Mouse (Mus musculus) left cerebral cortex, postnatal 14 days (tissue): Measurements from ENCODE around the gene Irgc1. TPM values are rescaled to one million over a fixed set of nuclear protein-coding genes. Genes with fewer than 3 reads are reported as not detected.
"Not testable (repeated sequence)": the region's sequence is repeated elsewhere in the genome, so short reads cannot be mapped to it uniquely, and the experiment has no call there.

ENCODE experiments used
- DNase-seq, 2 experiments: peaks; one replicate each; pipeline ENCODE4 v3.0.0; 2021 to 2022; ENCODE audit warnings: low spot score in 2 of 2, mixed read lengths in 1 of 2
- intact Hi-C: fragments of 180-260 bp; cut with DNase I; formaldehyde crosslinking; loops from one replicate; pipeline ENCODE4 v1.15.1; 2025
- total RNA-seq, 2 experiments: library from RNA; stranded (reverse); gene quantifications; 2 replicates each; pipeline ENCODE4 v1.2.3; 2021

Gene Irgc1
- total RNA-seq, 2 experiments from 2014 or later: 0.19 TPM; not detected in 1

- intact Hi-C loops: no loop called here
- DNase-seq: no peak
Measured at GRCm38 (mm10) chr7:24410123-24410522, 42.0 kb downstream of the Irgc1 start.

- intact Hi-C loops: no loop called here
- DNase-seq: no peak
Measured at GRCm38 (mm10) chr7:24408186-24408585, 43.9 kb downstream of the Irgc1 start.

GRCm38 (mm10) chr7:24406528-24407344 is 45.4 kb downstream of the Irgc1 start:
- intact Hi-C loops: no loop called here
- peak; percentile 72 to 83 for DNase-seq

- no peak for DNase-seq
- intact Hi-C loops: no loop called here
Measured at GRCm38 (mm10) chr7:24405649-24406048, 46.4 kb downstream of the Irgc1 start.

GRCm38 (mm10) chr7:24402851-24403250 is 49.2 kb downstream of the Irgc1 start:
- no peak for DNase-seq
- intact Hi-C loops: no loop called here

GRCm38 (mm10) chr7:24400489-24400888 is 51.6 kb downstream of the Irgc1 start:
- DNase-seq, intact Hi-C loops: not testable (repeated sequence)

GRCm38 (mm10) chr7:24400082-24400452 is 52.0 kb downstream of the Irgc1 start:
- DNase-seq: no peak
- intact Hi-C loops: no loop called here

GRCm38 (mm10) chr7:24399256-24400081 is 52.6 kb downstream of the Irgc1 start, which contains the start of gene Smg9:
TSS of gene Smg9 (plus strand) at chr7:24399619.
- intact Hi-C loops: no loop called here
- DNase-seq: peak; percentile 97 to 98

GRCm38 (mm10) chr7:24398364-24398913 is 53.7 kb downstream of the Irgc1 start:
- DNase-seq: no peak
- intact Hi-C loops: no loop called here

GRCm38 (mm10) chr7:24396832-24397231 is 55.3 kb downstream of the Irgc1 start:
- no peak for DNase-seq
- intact Hi-C loops: no loop called here

GRCm38 (mm10) chr7:24394475-24395161 is 57.5 kb downstream of the Irgc1 start:
- no peak for DNase-seq
- intact Hi-C loops: no loop called here

GRCm38 (mm10) chr7:24394054-24394453 is 58.0 kb downstream of the Irgc1 start:
- DNase-seq: no peak
- intact Hi-C loops: no loop called here

- no peak for DNase-seq
- intact Hi-C loops: no loop called here
Measured at GRCm38 (mm10) chr7:24391687-24392086, 60.4 kb downstream of the Irgc1 start.

GRCm38 (mm10) chr7:24391077-24391476 is 61.0 kb downstream of the Irgc1 start:
- intact Hi-C loops: no loop called here
- DNase-seq: no peak

GRCm38 (mm10) chr7:24390512-24390911 is 61.6 kb downstream of the Irgc1 start:
- no peak for DNase-seq
- intact Hi-C loops: no loop called here

- intact Hi-C loops: loop anchor here (5.0 kb wide), 1 partner anchor 52 kb away; no protein-coding TSS in a partner anchor
- no peak for DNase-seq
Measured at GRCm38 (mm10) chr7:24389516-24390187, 62.4 kb downstream of the Irgc1 start.

- peak in 1 of 2 experiments; percentile 22 for DNase-seq
- intact Hi-C loops: loop anchor here (5.0 kb wide), 1 partner anchor 50 kb away; no protein-coding TSS in a partner anchor
Measured at GRCm38 (mm10) chr7:24387059-24387556, 65.0 kb downstream of the Irgc1 start.

GRCm38 (mm10) chr7:24384827-24385226 is 67.3 kb downstream of the Irgc1 start:
- intact Hi-C loops: loop anchor here (2.0 to 5.0 kb wide), 2 partner anchors 20 to 48 kb away; no protein-coding TSS in a partner anchor
- DNase-seq: peak in 1 of 2 experiments; percentile 78

GRCm38 (mm10) chr7:24384070-24384469 is 68.0 kb downstream of the Irgc1 start:
- intact Hi-C loops: loop anchor here (2.0 kb wide), 1 partner anchor 19 kb away; no protein-coding TSS in a partner anchor

More at GRCm38 (mm10) chr7:24384070-24384469, 68.0 kb downstream of the Irgc1 start:
- no peak for DNase-seq
